In the genomic region with DNA sequence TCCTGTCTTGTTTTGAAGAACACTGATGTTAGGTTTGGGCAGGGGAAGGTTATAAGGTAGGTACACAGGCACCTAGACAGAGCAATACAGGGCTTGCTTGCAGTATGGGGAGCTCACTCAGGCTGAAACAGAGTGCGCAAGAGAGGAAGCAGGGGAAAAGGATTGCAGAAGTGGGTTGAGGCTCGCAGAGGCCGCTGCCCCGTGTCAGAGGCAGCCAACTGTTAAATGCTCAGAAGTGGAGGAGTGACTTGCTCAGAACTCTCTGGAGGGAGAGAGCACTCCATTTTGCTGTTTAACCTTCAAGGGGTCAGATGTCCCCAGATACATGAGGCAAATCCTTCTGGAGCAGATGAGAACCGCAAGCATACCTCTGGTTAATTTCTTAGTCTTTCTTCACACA, we compare ENCODE assay signal across 14 mouse cellular contexts.
DNase-seq lines count a peak whose midpoint lies in the region; ATAC-seq and TF ChIP-seq lines count a peak whose summit lies in the region.
"Had no signal": no experiment of that assay in that cellular context is flagged by ENCODE, and none has a peak within 500 bp of the region (broad histone marks: within the 10 kb centered on the region; RNA-seq: fewer than 3 reads in every experiment).

No protein-coding gene starts in this region.

- no peaks in the 10 kb centered on the region for H3K4me1 ChIP-seq in kidney, adult 2 months (ENCODE audit: control insufficient read depth, insufficient read depth, low read length)
- H3K4me1 ChIP-seq in kidney, postnatal 0 days (replicated peaks; ENCODE audit: insufficient read depth, low read length), result peaks cover 13% of the 10 kb centered on the region; the same call in 1 of the 2 replicates

- H3K9me3 ChIP-seq in kidney, postnatal 0 days (replicated peaks; ENCODE audit: low read length), result no peaks in the 10 kb centered on the region
- H3K9me3 ChIP-seq: hindbrain, embryonic 12.5 days; midbrain, embryonic 12.5 days had no signal

- peak; percentile 29 for DNase-seq in kidney, adult 2 months
- DNase-seq in kidney, adult 8-10 months, result no peak
- DNase-seq in A20 (ENCODE audit: low read depth, low spot score), result peak; percentile 88
- DNase-seq in kidney, postnatal 0 days (ENCODE audit: low spot score), result peak; percentile 82
- no peak for DNase-seq in yolk sac, embryonic 10.5 days (ENCODE audit: low spot score)
- no peak for DNase-seq in frontal cortex, postnatal 36 days (ENCODE audit: low spot score in 2 of 2)
- no peak for DNase-seq in cerebellum, adult 9-11 months
- DNase-seq: cerebellum, adult 11 months; gastrocnemius, postnatal 10 days had no signal

- H3K4me3 ChIP-seq in kidney, adult 2 months (ENCODE audit: insufficient read depth, low read depth, low read length), result no peak overlapping the region
- H3K4me3 ChIP-seq in kidney, postnatal 0 days (replicated peaks; ENCODE audit: low read depth, low read length), result no peak overlapping the region
- H3K4me3 ChIP-seq: hindbrain, embryonic 12.5 days; left cerebral cortex, adult 2 months; midbrain, embryonic 12.5 days had no signal

- no peaks in the 10 kb centered on the region for H3K36me3 ChIP-seq in kidney, adult 2 months (ENCODE audit: control insufficient read depth, insufficient read depth, low read length)
- no peaks in the 10 kb centered on the region for H3K36me3 ChIP-seq in kidney, postnatal 0 days (ENCODE audit: insufficient read depth, low read length)
- H3K36me3 ChIP-seq: hindbrain, embryonic 12.5 days; midbrain, embryonic 12.5 days had no signal

- H3K9ac ChIP-seq in kidney, postnatal 0 days (ENCODE audit: low read depth, low read length), result no peak overlapping the region
- H3K9ac ChIP-seq: hindbrain, embryonic 12.5 days; midbrain, embryonic 12.5 days had no signal

- ATAC-seq in kidney, postnatal 0 days (replicated peaks; ENCODE audit: low FRiP score, low read depth), result peak; percentile 69
- peak; percentile 95 for ATAC-seq in megakaryocyte progenitor cell, adult 5-6 weeks (replicated peaks; ENCODE audit: poor library complexity)
- ATAC-seq: activated CD4-positive, CD25-positive, alpha-beta regulatory T cell, adult 4 months had no signal

- TF ChIP-seq CTCF in kidney, adult 2 months (conservative IDR thresholded peaks at IDR 0.05; ENCODE audit: insufficient read depth, insufficient read length, low read depth, low read length), result no peak
- 0 out of 2 replicates have a peak, but pooled peaks have one; percentile 2 for TF ChIP-seq CTCF in kidney, postnatal 0 days (IDR thresholded peaks at IDR 0.05; ENCODE audit: low read depth)

- no peak overlapping the region for H3K27ac ChIP-seq in kidney, adult 2 months (ENCODE audit: insufficient read depth, low read depth, low read length)
- H3K27ac ChIP-seq in kidney, postnatal 0 days, result peak overlapping the region; percentile 58
- H3K27ac ChIP-seq: hindbrain, embryonic 12.5 days; left cerebral cortex, adult 2 months; midbrain, embryonic 12.5 days had no signal

- no peaks in the 10 kb centered on the region for H3K27me3 ChIP-seq in kidney, adult 2 months (replicated peaks; ENCODE audit: control insufficient read depth, insufficient read depth, low read length)
- H3K27me3 ChIP-seq in kidney, postnatal 0 days (ENCODE audit: insufficient read depth, low read length), result no peaks in the 10 kb centered on the region
- H3K27me3 ChIP-seq: hindbrain, embryonic 12.5 days; midbrain, embryonic 12.5 days had no signal

- no peak overlapping the region for H3K4me2 ChIP-seq in kidney, postnatal 0 days (ENCODE audit: low read length)
- H3K4me2 ChIP-seq: hindbrain, embryonic 12.5 days; midbrain, embryonic 12.5 days had no signal

- TF ChIP-seq POLR2A in kidney, adult 2 months (IDR thresholded peaks at IDR 0.05; ENCODE audit: low read depth, low read length), result no peak

- WGBS in kidney, adult 2 months, result 40% methylated on average over 5 of the region's 5 CpGs
- WGBS in kidney, postnatal 0 days, result 16% methylated on average over 5 of the region's 5 CpGs

Comparison
In these comparisons a context has a peak if more than half of its experiments do, and no peak if none do; other contexts are left out.
1. DNase-seq: peak in kidney, adult 2 months (single experiment), A20 (single experiment) and kidney, postnatal 0 days (single experiment); none in kidney, adult 8-10 months (0 of 2), yolk sac, embryonic 10.5 days (single experiment), frontal cortex, postnatal 36 days (0 of 2) and cerebellum, adult 9-11 months (single experiment).